Mouse (Mus musculus): ENCODE data around the gene Lmx1a.
A peak's percentile ranks its signal among the peaks of the same experiment; 100 is the strongest.

Gene Lmx1a

GRCm38 (mm10) chr1:167694731-167695130 lies 5.7 kb downstream of the Lmx1a start:
- no peak for DNase-seq

DNA sequence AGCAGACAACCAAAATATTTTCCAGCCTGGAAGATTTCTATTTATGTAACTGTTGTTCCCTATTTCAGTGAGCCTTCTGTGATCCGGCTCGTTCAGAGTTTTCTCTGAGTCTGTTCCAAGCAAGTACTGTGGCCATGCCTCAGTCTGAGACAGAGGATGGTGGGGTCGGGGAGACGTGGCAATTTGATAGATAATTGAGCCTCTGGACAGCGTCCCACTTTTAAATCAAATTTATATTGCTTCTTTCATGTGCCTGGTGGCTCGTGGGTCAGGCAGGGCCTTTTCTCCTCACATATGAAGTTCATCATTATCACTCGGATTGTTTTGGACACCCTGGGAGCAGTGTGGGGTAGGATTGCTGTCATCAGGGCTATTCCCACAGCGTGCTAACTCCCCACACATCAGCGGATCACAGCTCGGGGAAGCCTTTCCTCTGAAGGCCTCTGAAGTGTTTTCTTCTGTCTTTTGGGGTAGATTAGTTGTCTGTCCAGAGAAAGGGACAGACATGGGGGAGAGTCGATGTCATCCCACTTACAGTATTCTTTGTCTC lies 6.9 kb downstream of the Lmx1a start:
- DNase-seq = no peak

GRCm38 (mm10) chr1:167699706-167700105 lies 10.7 kb downstream of the Lmx1a start:
- DNase-seq = no peak

- no peak for DNase-seq
Observed at GRCm38 (mm10) chr1:167700221-167700620, 11.2 kb downstream of the Lmx1a start.

- no peak for DNase-seq
Observed at GRCm38 (mm10) chr1:167705527-167705926, 16.5 kb downstream of the Lmx1a start.

DNA sequence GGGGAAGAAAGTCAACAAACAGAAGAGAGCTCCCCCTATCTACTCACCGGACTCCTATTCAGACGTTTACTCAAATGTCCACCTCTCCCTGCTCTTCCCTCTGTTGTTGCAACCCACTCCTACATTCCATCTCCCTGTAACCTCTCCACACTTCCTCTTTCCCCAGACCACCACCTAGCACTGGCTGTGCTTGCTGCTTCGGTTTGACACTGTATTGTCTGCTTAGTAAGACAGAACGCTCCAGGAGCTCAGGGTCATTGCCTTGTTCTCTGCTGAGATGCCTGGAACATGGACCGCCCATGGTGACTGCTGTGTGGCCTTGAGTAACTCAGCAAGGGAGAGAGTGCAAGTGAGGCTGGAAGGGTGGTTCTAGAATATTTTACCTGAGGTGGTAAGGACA lies 19.7 kb downstream of the Lmx1a start:
- no peak for DNase-seq

DNA sequence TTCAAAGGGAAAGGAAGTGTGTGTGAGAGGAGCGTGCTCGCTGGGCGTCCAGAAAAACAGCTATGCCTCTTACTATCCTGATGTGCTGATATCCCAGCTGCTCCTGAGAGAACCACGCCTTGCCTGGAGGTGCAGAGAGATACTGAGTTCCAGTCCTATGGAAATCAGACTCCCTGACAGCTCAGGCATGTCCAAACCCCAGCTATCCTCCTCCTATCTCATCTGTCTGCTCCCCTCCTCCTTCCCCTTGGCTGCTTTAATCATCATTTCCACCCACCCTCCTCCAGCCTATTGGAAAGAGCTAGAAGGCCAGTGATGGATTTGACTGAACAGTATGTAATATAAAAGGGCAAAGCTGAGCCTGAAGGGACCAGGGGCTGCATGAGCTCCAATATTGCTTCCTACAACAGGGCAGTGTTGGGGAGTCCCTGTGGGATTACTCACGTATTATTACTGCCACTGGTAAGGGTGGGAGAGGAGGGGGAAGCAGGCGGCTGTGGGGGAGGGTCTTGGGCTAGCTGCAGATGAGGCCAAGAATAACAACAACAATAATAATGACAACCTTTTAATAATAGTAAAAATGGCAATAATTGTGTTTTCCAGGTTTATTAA lies 26.8 kb downstream of the Lmx1a start:
- no peak for DNase-seq

GRCm38 (mm10) chr1:167734471-167734870 lies 45.4 kb downstream of the Lmx1a start:
- peak; percentile 69 for DNase-seq

GRCm38 (mm10) chr1:167736793-167737192 lies 47.8 kb downstream of the Lmx1a start:
- DNase-seq = no peak

DNA sequence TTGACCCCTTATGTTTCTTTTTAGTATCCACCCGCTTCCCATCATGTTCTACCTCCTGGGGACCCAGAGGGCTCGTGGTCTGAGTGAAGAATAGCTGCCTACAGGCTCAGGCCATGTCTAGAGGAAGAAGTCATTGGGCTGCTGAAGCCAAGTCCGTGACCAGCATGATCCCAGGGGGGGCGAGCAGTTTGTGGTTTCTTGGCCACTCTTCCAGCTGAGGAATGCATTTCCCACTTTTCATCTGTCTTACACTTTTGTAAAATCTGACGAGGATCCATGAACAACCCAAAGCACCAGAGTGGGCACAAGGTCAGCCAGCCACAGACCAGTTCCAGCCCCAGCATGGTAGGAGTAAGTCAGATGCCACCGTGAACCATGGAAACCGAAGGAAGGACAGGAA lies 50.2 kb downstream of the Lmx1a start:
- no peak for DNase-seq

DNA sequence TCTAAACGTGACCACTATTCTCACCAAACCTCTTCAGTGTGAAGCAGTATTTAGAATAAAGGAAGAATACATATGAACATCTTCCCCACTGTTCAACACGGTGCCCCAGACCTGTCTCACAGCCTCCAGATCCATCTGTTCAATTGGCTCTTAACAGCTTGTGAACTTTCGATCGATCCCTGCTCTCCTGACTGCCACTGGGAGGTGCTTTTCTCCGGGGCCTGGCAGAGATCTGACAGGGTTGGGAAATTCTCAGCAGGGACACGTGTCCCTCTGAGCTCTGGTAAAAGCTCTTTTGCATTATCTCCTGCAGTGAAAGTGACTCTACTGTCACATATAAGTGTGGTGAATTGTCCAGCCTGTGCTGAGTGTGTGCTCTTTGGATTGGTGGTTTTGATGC lies 57.6 kb downstream of the Lmx1a start:
- no peak for DNase-seq

GRCm38 (mm10) chr1:167752661-167753060 lies 63.6 kb downstream of the Lmx1a start:
- no peak for DNase-seq

DNA sequence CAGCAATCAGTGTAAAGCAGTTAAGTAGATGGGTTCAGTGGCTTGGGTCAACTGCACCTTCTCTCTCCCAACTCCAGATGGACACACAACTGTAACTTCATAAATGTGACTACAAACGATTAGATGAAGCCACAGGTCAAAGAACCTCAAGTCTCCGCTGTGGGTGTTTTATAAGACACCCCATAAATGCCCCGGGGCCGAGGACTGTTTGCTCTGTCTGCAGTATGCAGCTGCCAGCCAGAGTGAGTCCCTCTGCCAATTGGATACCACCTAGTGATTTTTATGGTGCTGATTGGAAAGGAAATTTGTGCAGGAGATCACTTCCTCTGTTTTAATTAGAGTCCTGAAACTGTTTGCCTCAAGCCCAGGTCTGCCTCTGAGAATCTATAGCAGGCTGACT lies 65.0 kb downstream of the Lmx1a start:
- DNase-seq = no peak

DNA sequence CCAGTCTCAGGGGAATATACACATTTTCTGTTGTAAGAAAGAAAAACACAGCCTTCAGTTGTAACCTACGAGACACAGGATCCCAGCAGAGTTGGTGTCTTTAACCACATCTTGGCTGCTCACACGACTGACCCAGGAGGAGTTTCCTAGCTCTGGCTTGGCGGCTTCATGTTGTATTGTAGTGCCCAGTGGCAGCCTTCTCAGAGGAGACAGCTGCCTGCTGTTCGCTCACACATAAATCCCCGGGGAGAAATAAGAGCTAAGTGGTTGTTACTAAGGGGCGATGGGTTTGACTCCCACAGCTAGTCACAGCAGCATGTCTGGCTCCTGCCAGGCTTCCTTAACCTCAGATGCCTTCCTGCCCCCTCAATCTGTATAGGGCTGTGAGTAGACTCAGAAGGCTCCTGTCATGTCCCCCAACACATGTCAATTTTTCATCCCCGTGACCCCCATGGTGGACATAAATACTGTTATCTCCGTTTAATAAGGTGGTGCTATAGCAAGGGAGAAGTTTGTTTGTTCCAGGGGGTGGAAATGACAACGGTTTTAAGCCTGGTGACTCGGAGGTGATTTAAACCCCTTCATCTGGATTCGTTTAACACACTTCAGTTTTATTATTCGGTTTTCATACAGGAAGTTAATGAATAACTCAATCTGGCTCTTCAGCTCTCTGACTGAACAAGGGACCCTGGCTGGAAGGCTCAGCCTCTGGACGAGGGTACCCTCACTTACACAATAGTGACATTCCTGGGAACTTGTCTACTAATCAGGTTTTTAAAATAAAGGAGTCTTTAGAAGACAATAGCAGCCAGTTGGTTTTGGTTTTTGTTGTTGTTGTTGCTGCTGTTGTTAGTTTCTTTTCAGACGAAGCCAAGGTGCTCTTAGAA lies 65.8 kb downstream of the Lmx1a start:
- peak; percentile 38 for DNase-seq

- DNase-seq = no peak
Observed at GRCm38 (mm10) chr1:167758208-167758607, 69.2 kb downstream of the Lmx1a start.

DNA sequence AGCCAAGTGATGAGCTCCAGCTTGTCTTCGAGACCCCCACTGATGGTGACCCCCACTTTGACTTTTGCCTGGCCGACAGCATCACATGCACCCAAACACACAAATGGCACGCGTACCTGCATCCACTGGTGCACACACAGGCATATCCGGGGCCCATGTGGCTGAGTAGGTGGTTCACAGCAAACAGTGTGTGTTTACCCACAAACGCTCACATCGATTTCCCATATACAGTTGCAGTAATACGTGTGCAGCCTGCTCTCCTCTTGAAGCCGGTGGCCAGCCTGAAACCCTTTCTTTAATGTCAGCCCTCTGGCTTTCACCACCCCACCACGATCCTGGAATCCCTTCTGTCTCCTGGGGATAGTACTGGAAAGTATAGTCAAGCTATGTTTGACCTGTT lies 71.3 kb downstream of the Lmx1a start:
- DNase-seq = no peak

DNA sequence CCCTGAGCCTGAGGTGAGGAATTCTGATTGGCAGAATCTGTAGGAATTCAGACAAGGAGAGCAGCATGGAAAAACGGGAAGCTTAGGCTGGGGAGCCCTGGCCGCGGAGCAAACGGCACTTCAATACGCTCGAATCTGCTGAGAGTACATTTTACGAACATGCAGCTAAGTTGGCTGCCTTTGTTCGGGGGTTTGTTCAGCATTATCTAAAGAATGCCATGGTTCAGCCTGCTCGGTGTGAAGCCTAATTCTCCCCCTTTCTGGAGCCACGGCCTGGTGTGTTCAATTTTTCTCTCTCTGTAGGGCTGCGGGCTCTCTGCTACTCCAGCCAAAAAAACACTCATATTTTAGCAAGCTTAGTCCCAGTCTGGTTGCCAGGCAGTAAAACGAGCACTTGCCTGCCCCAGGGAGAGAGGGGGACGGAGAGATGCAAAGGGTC lies 72.8 kb downstream of the Lmx1a start:
- DNase-seq = peak; percentile 59

DNA sequence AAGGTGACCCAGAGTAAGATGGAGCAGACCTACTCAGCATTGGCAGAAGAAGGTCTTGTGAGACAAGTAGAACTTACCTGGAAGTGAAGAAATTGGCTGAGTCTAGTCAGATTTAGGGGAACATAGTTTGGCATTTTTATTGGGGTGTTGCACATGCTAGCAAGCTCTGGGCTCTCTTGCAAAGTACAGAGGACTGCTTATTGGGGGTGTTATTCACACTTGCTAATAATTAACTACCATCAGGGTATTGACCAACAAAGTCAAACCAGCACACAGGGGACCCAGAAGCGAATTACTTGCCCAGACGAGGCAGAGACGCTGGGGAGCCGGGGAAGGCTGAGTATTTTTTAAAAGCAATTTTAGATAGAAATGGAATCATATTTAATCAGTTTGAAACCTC lies 77.6 kb downstream of the Lmx1a start:
- DNase-seq = no peak

GRCm38 (mm10) chr1:167770457-167770856 lies 81.4 kb downstream of the Lmx1a start:
- no peak for DNase-seq

GRCm38 (mm10) chr1:167779766-167780488 lies 90.9 kb downstream of the Lmx1a start:
- no peak for DNase-seq

DNA sequence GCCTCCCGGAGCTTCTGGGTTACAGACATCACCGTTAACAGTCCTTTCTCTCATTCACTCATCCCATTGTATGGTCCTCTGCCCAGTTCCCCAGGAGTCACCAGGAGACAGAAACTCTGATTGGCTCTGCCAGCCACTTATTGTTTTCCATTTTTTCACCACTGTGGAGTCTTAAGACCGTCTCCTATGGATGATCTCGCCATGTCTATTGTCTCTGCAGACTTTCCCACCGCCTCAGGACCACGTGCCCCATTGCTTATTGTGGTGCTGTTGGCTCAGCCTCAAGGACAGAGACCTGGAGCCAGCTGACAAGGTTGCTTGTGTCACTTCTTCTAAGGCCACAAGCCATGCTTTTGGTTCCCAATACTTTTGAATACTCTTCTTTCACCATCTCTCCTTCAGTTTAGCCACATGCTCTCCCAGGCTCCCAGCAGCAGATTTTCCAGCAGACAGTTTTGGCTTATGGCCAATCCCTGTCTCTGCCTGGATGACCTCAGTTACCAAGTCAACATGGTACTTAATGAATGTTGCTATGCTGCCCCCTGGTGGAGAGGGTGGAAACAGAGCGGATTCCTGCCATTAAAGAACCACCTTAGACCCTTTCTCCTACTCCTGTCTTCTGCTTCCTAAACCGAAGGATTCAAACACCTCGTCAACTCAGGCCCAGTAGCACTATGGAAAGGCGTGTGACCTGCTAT lies 92.9 kb downstream of the Lmx1a start:
- peak; percentile 89 for DNase-seq

GRCm38 (mm10) chr1:167784067-167784466 lies 95.0 kb downstream of the Lmx1a start:
- no peak for DNase-seq

Data from embryo, embryonic 11 days (tissue).